Mouse (Mus musculus): Measurements from ENCODE around the gene Tcl1.
"Not testable (repeated sequence)": the region's sequence is repeated elsewhere in the genome, so short reads cannot be mapped to it uniquely, and the experiment has no call there.

The Tcl1 gene

DNA sequence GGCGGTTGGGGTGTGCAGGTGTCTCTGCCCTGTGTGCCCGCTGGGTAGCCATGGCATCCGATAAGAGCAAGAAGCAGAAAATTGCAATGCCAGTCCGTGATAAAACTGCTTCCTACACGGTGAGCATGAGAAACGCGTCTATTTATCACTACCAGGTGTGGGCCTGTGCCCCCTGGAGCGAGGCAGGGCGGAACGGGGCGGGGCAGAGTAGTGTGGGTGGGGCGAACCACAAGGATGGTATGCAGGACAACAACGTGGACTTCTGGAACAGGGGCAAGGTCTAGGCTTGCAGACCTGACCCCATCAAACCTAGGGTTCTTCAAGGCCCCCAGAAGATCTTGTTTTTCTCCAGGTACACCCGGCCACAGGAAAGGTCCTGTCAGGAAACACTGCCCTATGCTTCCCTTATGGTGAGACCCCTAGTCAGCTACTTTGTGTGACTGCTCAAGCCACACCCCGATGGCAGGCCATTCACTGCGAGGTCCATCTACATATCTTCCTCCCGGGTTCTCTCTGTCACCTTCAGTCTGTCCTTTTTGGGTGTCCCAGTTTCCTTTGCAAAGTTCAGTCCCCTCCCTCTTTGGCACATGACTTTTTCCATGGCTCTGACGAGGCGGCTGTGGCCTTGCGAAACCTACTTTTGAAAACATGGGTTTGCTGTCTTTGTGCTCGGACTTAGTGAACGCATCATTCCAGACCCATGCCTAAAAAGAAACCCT, at the start of gene Tcl1:
Gene Tcl1 (minus strand): TSS at position 193 of the 719 bp plus-strand sequence.
- DNase-seq (ENCODE audit: low spot score in 2 of 2) = no peak

GRCm38 (mm10) chr12:105271016-105271965, 48.7 kb upstream of the Tcl1 start:
- DNase-seq (ENCODE audit: low spot score in 2 of 2) = no peak

- no peak for DNase-seq (ENCODE audit: low spot score in 2 of 2)
These were observed 44.5 kb upstream of the Tcl1 start for GRCm38 (mm10) chr12:105267076-105267475.

GRCm38 (mm10) chr12:105266096-105266495, 43.5 kb upstream of the Tcl1 start:
- no peak for DNase-seq (ENCODE audit: low spot score in 2 of 2)

DNA sequence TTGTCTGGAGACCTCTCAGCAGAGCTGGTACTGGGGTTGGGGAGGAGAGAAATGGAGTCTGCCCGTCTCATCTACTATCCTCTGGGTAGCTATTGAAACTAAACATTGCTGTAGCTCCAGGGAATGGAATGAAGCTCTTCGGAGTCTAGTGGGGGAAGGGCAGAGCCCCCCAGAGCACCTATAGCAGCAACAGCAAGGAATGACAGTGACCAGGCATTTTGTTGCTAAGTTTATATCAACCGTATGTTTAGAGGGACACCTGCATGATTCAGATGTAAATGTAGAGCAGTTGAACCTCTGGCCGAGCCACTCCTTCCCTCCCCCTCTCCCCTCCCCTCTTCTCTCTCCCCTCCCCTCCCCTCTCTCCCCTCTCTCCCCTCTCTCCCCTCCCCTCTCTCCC, 36.6 kb upstream of the Tcl1 start:
- no peak for DNase-seq (ENCODE audit: low spot score in 2 of 2)

DNA sequence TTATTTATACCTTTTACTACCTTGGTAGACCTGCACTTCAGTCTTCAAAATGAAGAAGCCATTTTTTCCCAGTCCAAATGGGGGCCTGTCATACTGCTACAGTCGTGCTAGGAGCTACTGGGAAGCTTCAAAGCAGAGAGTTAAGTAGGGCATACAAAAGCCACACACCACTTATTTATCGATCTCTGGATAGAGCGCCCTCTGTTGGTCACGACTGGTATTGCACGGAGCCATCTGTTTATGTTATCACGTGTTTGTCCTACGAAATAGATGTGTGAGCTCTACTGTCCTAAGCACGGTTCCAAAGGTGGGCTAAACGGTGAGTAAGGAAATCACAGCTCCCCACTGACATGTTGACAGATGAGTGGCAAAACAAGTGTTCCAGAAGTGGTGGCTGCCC, 36.2 kb upstream of the Tcl1 start:
- DNase-seq (ENCODE audit: low spot score in 2 of 2) = peak; percentile 11 to 18

- DNase-seq (ENCODE audit: low spot score in 2 of 2) = no peak
These were observed 31.2 kb upstream of the Tcl1 start for GRCm38 (mm10) chr12:105253796-105254195.

- no peak for DNase-seq (ENCODE audit: low spot score in 2 of 2)
These were observed 26.2 kb upstream of the Tcl1 start for GRCm38 (mm10) chr12:105248763-105249233.

DNA sequence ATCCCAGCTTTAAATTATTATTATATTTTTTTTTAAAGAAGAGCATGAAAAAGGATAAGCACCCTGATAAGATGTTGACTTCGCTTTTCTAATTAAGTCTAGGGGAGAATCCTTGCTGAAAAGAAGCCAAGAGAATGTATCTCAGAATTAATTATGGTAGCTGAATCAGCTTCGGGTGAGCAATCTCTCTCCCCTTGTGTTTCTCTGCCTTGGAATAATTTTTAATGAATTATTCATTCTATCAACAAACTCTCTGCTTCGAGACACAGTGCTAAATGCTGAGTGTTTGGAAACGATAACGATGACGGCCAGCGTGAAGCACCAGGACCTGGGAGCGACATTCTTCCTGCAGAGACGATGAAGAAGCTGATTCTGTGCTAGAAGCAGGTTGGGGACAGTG, 16.5 kb upstream of the Tcl1 start:
- no peak for DNase-seq (ENCODE audit: low spot score in 2 of 2)

DNA sequence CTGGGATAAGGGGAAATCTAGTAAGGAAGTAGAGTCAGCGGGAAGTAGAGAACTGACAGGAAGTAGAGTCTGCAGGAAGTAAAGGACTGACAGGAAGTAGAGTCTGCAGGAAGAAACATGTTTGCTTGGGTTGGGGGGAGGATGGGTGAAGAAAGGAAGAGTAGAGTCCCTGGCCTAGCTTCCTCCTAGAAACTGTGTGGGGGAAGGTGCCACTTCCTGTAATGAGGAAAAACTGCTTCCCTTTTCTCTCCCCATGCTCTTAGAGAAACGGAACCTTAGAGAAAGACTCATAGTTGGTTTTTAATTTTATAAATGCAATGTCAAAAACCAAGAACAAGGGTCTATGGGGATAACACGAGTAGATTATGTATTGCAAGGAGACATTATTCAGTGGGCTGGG, 12.5 kb upstream of the Tcl1 start:
- DNase-seq (ENCODE audit: low spot score in 2 of 2) = no peak

DNA sequence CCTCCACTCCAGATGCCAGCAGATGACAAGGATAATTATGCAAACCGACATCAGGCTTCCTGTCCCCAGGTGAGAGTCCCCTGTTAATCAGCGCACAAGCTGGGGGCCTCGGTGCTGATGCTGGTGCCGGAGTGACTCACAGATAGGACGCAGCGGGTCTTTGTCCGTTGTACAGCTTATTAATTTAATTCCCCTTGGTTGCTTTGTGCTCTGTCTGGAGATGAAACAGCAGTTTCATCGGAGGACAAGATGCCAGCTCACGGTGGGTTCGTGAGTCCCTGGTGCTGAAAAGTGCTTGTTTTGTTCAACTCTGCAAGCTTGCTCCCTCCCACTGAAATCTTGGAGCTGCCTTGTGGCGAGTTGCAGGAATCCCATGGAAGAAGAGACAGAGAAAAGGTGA, 11.8 kb upstream of the Tcl1 start:
- DNase-seq (ENCODE audit: low spot score in 2 of 2) = no peak

DNA sequence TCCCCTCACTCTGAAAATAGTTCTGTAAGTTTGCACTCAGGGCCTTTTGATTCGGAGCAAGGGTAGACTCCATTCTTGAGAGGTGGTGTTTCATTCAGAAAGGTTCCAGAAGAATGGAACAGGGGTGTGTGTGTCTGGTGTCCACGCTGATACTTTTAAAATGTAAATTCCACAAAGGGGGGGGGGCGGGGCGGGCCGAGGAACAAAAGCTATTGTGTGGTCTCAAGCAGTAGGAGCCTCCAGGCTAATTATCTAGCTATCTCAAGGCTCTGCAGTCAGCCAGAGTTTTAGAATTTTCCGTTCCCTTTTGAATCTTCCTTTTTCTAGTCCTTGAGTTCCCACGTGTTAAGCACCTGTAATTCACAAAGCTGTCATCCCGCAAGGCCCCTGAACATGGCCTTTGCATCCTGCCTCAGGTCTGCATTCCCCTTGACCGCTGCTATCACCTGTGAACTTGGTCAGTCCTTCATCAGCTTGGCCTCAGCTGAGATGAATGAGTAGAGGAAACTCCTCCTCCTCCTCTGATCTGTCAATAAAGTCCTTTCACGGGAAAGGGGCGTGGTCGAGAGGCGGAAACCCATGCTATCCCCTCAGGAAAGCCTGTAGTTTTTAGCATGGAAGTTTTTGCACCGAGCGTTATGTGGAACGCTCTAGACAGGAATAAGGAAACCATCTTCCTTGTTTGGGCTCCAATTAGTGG, 2.2 kb upstream of the Tcl1 start:
- no peak for DNase-seq (ENCODE audit: low spot score in 2 of 2)

DNA sequence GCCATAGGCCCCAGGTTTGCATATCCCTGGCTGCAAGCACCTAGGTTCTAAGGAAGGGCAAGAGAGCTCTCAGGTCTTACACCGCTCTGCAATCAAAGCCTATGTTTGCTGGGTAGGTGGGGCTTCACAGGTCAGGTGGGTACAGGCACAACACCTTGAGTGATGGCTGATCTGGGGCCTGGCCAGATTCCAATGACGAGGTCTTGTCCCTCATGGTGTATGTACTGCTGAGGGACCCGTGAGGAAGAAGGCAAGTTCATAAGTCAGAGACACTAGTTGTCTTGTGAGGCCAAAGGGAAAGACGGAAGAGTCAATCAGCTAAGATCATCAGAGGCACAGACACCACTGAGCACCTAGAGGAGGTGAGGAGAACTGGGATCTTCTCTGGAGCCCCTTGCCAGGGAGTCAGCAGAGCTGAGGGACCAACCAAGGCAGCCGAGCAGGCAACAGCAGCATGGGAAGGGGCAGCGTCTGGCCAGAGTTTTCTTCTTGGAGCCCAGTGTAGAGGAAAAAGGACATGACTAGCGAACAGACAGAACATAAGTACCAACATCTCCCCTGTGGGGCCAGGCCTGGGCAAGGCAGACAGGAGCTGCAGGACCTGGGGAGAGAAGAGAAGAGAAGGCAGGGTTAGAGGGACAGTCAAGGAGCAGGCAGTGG, 5.4 kb downstream of the Tcl1 start:
- no peak for DNase-seq (ENCODE audit: low spot score in 2 of 2)

- no peak for DNase-seq (ENCODE audit: low spot score in 2 of 2)
These were observed 13.4 kb downstream of the Tcl1 start for GRCm38 (mm10) chr12:105209231-105209630.

- no peak for DNase-seq (ENCODE audit: low spot score in 2 of 2)
These were observed 14.2 kb downstream of the Tcl1 start for GRCm38 (mm10) chr12:105208441-105208840.

GRCm38 (mm10) chr12:105207071-105207470, 15.5 kb downstream of the Tcl1 start:
- DNase-seq (ENCODE audit: low spot score in 2 of 2) = no peak

DNA sequence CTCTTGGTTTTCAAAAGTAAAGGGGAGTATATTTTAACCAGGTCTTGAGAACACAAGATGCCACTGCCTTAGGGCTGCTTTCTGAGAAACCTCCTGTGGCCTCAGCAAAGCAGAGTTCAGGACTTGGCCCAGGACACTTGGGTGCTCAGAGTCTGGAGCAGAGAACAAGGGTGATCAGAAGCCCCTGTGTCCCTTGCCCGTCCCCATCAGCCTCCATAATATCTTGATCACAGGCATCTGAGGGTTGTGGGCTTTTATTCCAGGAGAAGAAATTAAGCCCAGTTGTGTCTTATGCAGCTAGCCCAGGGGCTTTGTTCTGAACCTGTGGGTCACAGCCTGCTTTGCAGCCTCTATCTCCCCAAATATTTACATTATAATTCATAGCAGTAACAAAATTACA, 20.9 kb downstream of the Tcl1 start, which contains the start of gene Tcl1b4:
Gene Tcl1b4 (plus strand): TSS at position 301 of the 400 bp plus-strand sequence.
- DNase-seq (ENCODE audit: low spot score in 2 of 2) = not testable (repeated sequence)

DNA sequence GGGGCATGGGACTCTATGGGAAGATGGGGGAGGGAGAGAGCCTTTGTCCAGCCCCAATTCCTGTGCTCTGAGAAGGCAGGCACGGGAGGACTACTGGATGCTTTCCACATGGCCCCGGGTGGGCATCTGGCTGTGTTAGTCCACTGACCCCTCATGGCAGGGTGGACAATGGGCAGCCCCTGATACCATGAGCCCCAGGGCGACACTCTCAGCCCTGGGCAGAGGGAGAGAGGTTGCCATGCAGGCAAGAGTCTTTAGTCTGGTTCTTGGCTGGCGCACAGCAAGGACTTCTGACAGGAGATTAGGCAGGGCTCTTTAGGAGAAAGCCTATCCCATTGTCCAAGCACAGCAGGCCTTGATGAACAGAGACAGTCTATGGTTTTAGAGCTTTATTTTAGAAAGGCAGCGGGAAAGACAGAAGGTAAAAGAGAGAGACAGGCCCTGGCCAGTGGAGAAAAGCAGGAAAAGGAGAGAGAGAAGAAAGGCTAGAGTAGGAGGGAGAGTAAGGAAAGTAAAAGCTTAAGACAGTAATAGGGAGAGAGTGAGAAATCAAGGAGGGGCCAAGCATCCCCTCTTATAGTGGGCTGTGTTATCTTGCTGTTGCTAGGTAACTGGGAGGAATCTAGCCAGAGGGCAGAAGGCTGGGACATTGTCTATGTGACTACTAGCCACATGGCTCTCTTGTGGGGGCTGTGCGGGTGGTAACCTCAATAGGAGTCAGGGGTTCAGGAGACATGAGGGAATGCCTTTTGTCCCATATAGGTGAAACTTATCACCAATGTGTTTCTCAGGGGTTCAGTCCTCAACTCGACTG, 22.7 kb downstream of the Tcl1 start:
- DNase-seq (ENCODE audit: low spot score in 2 of 2) = not testable (repeated sequence)

DNA sequence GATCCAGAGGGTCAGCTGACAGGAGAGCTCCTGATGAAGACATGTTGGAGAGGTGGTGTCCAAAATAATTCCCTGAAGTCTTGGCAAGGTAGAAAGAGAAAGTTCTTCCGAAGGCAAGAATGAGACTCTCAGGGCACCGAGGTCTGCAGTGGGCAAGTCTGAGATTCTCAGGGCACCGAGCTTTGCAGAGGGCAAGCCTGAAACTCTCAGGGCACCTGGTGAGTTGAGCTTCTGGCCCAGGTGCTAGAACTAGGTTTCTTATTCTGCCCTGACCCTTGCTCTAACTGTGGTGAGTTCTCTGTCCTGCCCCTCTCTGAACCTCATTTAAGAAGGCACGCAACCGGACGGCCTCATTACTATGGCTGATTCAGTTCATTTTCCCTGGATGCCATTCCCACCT, 31.9 kb downstream of the Tcl1 start, which contains the start of gene Tcl1b3:
Gene Tcl1b3 (plus strand): TSS at position 301 of the 400 bp plus-strand sequence.
- not testable (repeated sequence) for DNase-seq (ENCODE audit: low spot score in 2 of 2)

- peak; percentile 7 to 18 for DNase-seq (ENCODE audit: low spot score in 2 of 2)
These were observed 33.6 kb downstream of the Tcl1 start for GRCm38 (mm10) chr12:105188980-105189379.

Data from right cerebral cortex, adult 2 months (tissue).